Mouse (Mus musculus): ENCODE data around the gene Olfr90. TPM values are rescaled to one million over a fixed set of nuclear protein-coding genes. Genes with fewer than 3 reads are reported as not detected.

Gene Olfr90
- polyA plus RNA-seq, 1 experiment, result not detected

- 74% methylated on average over 11 of the region's 11 CpGs for WGBS
- Histone ChIP-seq H3K4me1 (ENCODE audit: control insufficient read depth, insufficient read depth, low read length) (no peaks in the 10 kb centered on the region), H3K4me3 (replicated peaks; ENCODE audit: extremely low read depth, low read depth, low read length) (no peak overlapping the region)
- DNase-seq, result no peak
- TF ChIP-seq POLR2A (IDR thresholded peaks at IDR 0.05; ENCODE audit: borderline replicate concordance, extremely low read depth, low read depth, low read length) (no peak), CTCF (IDR thresholded peaks at IDR 0.05; ENCODE audit: insufficient read depth, low read length) (no peak)
Observed at GRCm38 (mm10) chr17:37063686-37064495, 24.4 kb downstream of the Olfr90 start.

GRCm38 (mm10) chr17:37063063-37063462 lies 25.2 kb downstream of the Olfr90 start:
- Histone ChIP-seq H3K4me1 (ENCODE audit: control insufficient read depth, insufficient read depth, low read length) (no peaks in the 10 kb centered on the region), H3K4me3 (replicated peaks; ENCODE audit: extremely low read depth, low read depth, low read length) (no peak overlapping the region)
- TF ChIP-seq CTCF (IDR thresholded peaks at IDR 0.05; ENCODE audit: insufficient read depth, low read length) (no peak), POLR2A (IDR thresholded peaks at IDR 0.05; ENCODE audit: borderline replicate concordance, extremely low read depth, low read depth, low read length) (no peak)
- no peak for DNase-seq
- 80% methylated on average over 10 of the region's 10 CpGs for WGBS

- H3K4me3 ChIP-seq (replicated peaks; ENCODE audit: extremely low read depth, low read depth, low read length), result no peak overlapping the region
- TF ChIP-seq CTCF (IDR thresholded peaks at IDR 0.05; ENCODE audit: insufficient read depth, low read length) (no peak), POLR2A (IDR thresholded peaks at IDR 0.05; ENCODE audit: borderline replicate concordance, extremely low read depth, low read depth, low read length) (no peak)
- WGBS, result 83% methylated on average over 10 of the region's 10 CpGs
- no peaks in the 10 kb centered on the region for H3K4me1 ChIP-seq (ENCODE audit: control insufficient read depth, insufficient read depth, low read length)
- DNase-seq, result no peak
Observed at GRCm38 (mm10) chr17:37062101-37062641, 26.1 kb downstream of the Olfr90 start.

DNA sequence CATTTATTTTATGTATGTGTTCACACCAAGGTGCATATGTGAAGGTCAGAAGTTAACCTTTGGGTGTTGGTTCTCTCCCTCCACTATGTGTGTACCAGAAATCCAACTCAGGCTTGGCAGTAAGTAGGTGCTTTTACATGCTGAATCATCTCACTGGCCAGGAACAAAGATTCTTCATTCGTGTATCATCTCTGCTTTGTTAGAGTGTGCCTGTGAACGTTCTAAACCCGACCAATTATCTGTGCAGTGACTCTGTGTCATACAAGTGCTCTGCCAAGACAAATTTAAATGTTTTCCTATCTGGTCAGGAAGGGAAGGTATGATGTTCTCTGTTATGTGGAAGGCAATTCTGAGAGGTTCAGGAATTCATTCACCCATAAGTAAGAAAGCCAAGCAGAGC lies 26.9 kb downstream of the Olfr90 start:
- no peak for DNase-seq
- TF ChIP-seq POLR2A (IDR thresholded peaks at IDR 0.05; ENCODE audit: borderline replicate concordance, extremely low read depth, low read depth, low read length), result no peak
- TF ChIP-seq CTCF (IDR thresholded peaks at IDR 0.05; ENCODE audit: insufficient read depth, low read length), result no peak
- no peak overlapping the region for H3K4me3 ChIP-seq (replicated peaks; ENCODE audit: extremely low read depth, low read depth, low read length)
- WGBS, result 75% methylated on average over 3 of the region's 3 CpGs
- H3K4me1 ChIP-seq (ENCODE audit: control insufficient read depth, insufficient read depth, low read length), result no peaks in the 10 kb centered on the region

DNA sequence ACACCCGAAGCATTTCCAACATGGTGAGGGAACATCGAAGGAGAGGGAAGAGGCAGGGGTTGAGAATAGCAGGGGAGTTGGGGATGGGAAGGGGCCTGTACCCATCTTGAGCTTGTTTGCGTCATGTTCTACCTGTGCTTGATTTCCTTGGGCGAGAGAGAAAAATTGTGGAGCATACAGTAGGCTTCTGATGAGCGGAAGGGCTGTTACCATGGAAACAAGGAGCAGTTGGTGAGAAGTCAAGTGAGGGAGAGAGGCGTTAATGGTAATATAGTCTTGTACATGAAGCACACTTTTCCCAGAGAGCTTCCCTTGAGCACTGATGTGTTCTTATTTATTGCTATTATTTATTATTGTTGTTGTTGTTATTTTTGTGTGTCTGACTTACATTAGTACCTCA lies 31.3 kb downstream of the Olfr90 start:
- DNase-seq, result no peak
- no peak for TF ChIP-seq CTCF (IDR thresholded peaks at IDR 0.05; ENCODE audit: insufficient read depth, low read length)
- no peak for TF ChIP-seq POLR2A (IDR thresholded peaks at IDR 0.05; ENCODE audit: borderline replicate concordance, extremely low read depth, low read depth, low read length)
- Histone ChIP-seq H3K4me3 (replicated peaks; ENCODE audit: extremely low read depth, low read depth, low read length) (no peak overlapping the region), H3K4me1 (ENCODE audit: control insufficient read depth, insufficient read depth, low read length) (no peaks in the 10 kb centered on the region)
- WGBS, result 87% methylated on average over 6 of the region's 6 CpGs

DNA sequence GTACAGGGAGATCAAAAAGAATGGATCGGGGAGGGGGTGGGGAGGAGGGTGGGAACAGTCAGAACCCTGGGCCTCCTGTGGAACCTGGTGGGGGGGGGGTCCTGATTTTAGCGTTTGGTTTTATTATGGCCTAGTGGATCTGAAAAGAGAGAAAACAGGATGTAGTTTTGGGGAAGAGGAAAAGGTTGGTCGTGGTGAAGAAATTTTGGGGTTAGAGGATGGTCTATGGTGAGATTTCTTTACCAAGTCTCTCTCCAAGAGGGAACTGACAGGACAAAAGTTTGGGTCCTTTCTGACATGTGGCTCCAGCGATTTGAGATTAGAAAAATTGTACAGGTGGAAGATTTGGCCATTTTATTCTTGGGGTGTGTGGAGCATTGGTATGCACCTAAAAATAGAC lies 36.6 kb downstream of the Olfr90 start:
- 61% methylated on average over 4 of the region's 4 CpGs for WGBS
- TF ChIP-seq POLR2A (IDR thresholded peaks at IDR 0.05; ENCODE audit: borderline replicate concordance, extremely low read depth, low read depth, low read length), result no peak
- no peak for TF ChIP-seq CTCF (IDR thresholded peaks at IDR 0.05; ENCODE audit: insufficient read depth, low read length)
- Histone ChIP-seq H3K4me3 (replicated peaks; ENCODE audit: extremely low read depth, low read depth, low read length) (no peak overlapping the region), H3K4me1 (ENCODE audit: control insufficient read depth, insufficient read depth, low read length) (peaks cover 1% of the 10 kb centered on the region; the same call in 1 of the 2 replicates)
- no peak for DNase-seq

- no peak for DNase-seq
- peaks cover 3% of the 10 kb centered on the region; the same call in 1 of the 2 replicates for H3K4me1 ChIP-seq (ENCODE audit: control insufficient read depth, insufficient read depth, low read length)
- no peak overlapping the region for H3K4me3 ChIP-seq (replicated peaks; ENCODE audit: extremely low read depth, low read depth, low read length)
- TF ChIP-seq POLR2A (IDR thresholded peaks at IDR 0.05; ENCODE audit: borderline replicate concordance, extremely low read depth, low read depth, low read length) (no peak), CTCF (IDR thresholded peaks at IDR 0.05; ENCODE audit: insufficient read depth, low read length) (no peak)
- WGBS, result 39% methylated on average over 27 of the region's 27 CpGs
Observed at GRCm38 (mm10) chr17:37050876-37051275, 37.4 kb downstream of the Olfr90 start.

GRCm38 (mm10) chr17:37050399-37050798 lies 37.9 kb downstream of the Olfr90 start:
- WGBS, result 10% methylated on average over 22 of the region's 22 CpGs
- peak; percentile 75; the same call in 1 of the 2 replicates for TF ChIP-seq POLR2A (IDR thresholded peaks at IDR 0.05; ENCODE audit: borderline replicate concordance, extremely low read depth, low read depth, low read length)
- no peak for TF ChIP-seq CTCF (IDR thresholded peaks at IDR 0.05; ENCODE audit: insufficient read depth, low read length)
- peak; percentile 76 for DNase-seq
- peaks cover 4% of the 10 kb centered on the region; the same call in 1 of the 2 replicates for H3K4me1 ChIP-seq (ENCODE audit: control insufficient read depth, insufficient read depth, low read length)
- peak overlapping the region; percentile 50 for H3K4me3 ChIP-seq (replicated peaks; ENCODE audit: extremely low read depth, low read depth, low read length)

DNA sequence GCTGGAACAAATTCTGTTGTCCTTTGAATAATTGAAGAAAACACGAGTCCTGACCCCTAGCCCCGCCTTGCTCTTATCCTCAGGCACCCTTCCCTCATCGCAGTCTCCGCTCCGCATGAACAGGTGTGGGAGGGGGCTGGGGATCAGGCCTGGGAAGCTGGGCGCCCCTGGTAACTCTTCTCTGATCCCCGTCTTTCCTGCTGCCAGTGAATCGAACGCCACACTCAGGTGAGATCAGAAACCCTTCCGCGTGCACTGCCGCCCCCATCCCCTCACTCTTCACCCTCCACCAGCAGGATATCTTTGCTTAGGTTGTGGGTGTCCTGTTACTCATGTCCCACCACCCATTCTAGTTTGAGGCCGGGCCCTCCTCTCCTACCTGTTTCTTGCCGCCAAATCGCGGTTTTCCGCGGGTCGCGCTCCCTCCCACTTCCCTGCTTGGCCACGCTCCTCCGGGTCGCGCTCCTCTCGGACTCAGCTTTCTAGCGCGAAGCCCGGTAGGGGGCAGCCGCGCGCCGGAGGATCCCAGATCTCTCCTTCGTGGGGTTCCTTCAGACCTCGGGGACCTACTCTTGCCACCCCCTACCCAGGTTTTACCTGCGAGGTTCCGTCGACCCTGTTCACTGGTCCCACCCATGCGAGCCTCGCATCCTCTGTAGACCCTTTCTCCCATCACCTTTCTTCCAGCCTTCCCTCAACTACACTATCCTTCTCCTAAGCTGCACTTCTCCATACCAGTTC lies 38.6 kb downstream of the Olfr90 start:
- WGBS, result 24% methylated on average over 39 of the region's 39 CpGs
- H3K4me1 ChIP-seq (ENCODE audit: control insufficient read depth, insufficient read depth, low read length), result peaks cover 8% of the 10 kb centered on the region; the same call in 1 of the 2 replicates
- peak; percentile 70 for DNase-seq
- TF ChIP-seq CTCF (IDR thresholded peaks at IDR 0.05; ENCODE audit: insufficient read depth, low read length), result 0 out of 2 replicates have a peak, but pooled peaks have one; percentile 8
- TF ChIP-seq POLR2A (IDR thresholded peaks at IDR 0.05; ENCODE audit: borderline replicate concordance, extremely low read depth, low read depth, low read length), result no peak
- peak overlapping the region; percentile 50 for H3K4me3 ChIP-seq (replicated peaks; ENCODE audit: extremely low read depth, low read depth, low read length)

Data from lung, adult 2 months (tissue).